Mouse (Mus musculus) cerebellum, adult 2 months (tissue): ENCODE results near the gene Trim27.

Experiments
- CTCF ChIP-seq: fragments of 200-500 bp; IDR thresholded peaks from 2 replicates; pipeline ENCODE4 v1.5.1; 2011; ENCODE audit warnings: low read depth, mild to moderate bottlenecking, control low read depth, low read length, moderate library complexity, borderline replicate concordance; ENCODE audit not compliant: insufficient read depth
- POLR2A ChIP-seq: fragments of 200-500 bp; IDR thresholded peaks from 2 replicates; pipeline ENCODE4 v1.6.1; 2011; ENCODE audit warnings: low read length, control low read depth, borderline replicate concordance; ENCODE audit not compliant: insufficient read depth

DNA sequence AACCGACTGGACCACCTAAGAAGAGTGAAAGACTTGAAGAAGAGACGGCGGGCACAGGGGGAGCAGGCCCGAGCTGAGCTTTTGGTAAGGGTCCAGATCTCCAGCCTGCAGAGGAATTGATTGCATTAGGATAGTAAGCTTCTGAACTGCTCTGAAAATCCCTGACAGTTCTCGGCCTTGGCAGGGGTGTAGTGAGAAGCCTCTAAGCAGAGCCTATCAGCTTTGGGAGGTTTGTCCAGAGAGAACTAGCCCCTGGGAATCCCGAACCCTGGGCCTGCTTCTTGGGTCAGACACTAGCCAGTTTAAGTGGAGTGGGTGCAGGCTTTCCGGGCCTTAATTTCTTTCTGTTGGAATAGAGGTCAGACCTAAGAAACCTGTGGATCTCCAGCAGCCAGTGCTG, 2.8 kb downstream of the Trim27 start:
- TF ChIP-seq CTCF = no peak
- TF ChIP-seq POLR2A = no peak
